Mouse (Mus musculus) spleen, adult 2 months (tissue): ENCODE results near the gene Son.

Experiments
- CTCF ChIP-seq: fragments of 200-500 bp; IDR thresholded peaks from 2 replicates; pipeline ENCODE4 v1.5.1; 2011; ENCODE audit warnings: mild to moderate bottlenecking, inconsistent platforms; ENCODE audit not compliant: insufficient read depth, insufficient read length, insufficient replicate concordance; ENCODE audit errors: extremely low read depth
- POLR2A ChIP-seq: fragments of 200-500 bp; IDR thresholded peaks from 2 replicates; pipeline ENCODE4 v1.6.1; 2011; ENCODE audit warnings: low read depth, low read length, inconsistent platforms

- TF ChIP-seq CTCF (no peak), POLR2A (no peak)
Observed at GRCm38 (mm10) chr16:91701908-91702307, 54.6 kb downstream of the Son start.
